Mouse (Mus musculus): ENCODE results near the gene BC024978. TPM values are rescaled to one million over a fixed set of nuclear protein-coding genes. Genes with fewer than 3 reads are reported as not detected.

Gene BC024978
- polyA plus RNA-seq, 1 experiment from 2014 or later, result 3.5 TPM

DNA sequence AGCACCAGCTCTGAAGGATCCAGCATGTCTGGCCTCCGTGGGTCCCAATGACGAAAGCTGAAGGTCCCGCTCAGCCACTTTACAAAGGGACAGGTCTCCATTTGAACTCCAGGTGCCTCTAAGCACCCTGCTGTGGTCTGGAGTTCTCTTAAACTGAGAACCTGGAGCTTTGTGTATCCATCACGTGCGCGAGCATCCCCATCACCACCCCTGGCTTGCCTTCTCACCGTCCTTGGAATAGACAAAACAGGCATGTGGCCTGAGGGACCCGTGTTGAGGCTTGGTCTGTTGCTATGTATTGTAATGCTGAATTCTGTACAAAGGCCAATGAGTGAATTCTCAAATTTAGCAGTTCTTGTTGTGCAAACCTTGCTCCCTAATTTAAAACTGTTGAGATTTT, 3.2 kb downstream of the BC024978 start:
- Histone ChIP-seq H3K27me3 (ENCODE audit: low read depth, poor library complexity, severe bottlenecking) (no peaks in the 10 kb centered on the region), H3K36me3 (peaks cover 53% of the 10 kb centered on the region), H3K27ac (replicated peaks) (no peak overlapping the region), H3K4me3 (no peak overlapping the region), H3K9me3 (replicated peaks) (no peaks in the 10 kb centered on the region), H3K4me1 (peaks cover 21% of the 10 kb centered on the region)
- DNase-seq (ENCODE audit: low spot score), result no peak
- 96% methylated on average over 8 of the region's 8 CpGs for WGBS

DNA sequence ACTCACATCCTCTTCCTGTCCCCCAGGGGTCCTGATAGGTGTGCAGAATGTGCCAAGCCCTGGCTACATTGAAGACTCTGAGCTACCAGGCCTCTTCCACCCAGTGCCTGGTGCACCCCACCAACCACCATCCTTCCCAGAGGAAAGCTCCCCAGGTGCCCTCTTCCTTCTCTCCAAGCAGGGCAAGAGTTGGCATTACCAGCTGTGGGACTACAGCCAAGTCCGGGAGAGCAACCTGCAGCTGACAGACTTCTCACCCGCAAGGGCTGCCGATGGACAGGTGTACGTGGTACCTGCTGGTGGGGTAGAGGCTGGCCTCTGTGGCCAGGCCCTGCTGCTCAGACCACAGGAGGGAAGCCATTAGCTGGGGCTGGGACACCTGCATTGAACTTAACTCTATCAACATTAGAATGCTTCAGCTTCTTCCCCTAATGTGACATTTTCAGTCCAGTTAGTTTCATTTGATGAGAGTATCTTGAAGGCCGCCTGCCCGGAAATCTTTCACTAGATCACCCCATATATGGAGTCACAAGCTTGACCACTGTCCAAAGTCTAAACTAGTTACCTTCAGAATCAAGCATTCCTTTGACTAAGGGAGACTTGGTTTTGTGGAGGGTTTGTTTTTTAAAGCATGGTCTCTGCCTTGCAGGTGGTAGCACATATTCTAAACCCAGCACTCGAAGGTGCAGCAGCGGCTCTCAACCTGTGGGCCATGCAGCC, 8.3 kb downstream of the BC024978 start:
- Histone ChIP-seq H3K4me1 (no peaks in the 10 kb centered on the region), H3K9me3 (replicated peaks) (no peaks in the 10 kb centered on the region), H3K36me3 (peaks cover 77% of the 10 kb centered on the region), H3K4me3 (no peak overlapping the region), H3K27me3 (ENCODE audit: low read depth, poor library complexity, severe bottlenecking) (no peaks in the 10 kb centered on the region), H3K27ac (replicated peaks) (no peak overlapping the region)
- WGBS, result 98% methylated on average over 8 of the region's 8 CpGs
- DNase-seq (ENCODE audit: low spot score), result no peak

DNA sequence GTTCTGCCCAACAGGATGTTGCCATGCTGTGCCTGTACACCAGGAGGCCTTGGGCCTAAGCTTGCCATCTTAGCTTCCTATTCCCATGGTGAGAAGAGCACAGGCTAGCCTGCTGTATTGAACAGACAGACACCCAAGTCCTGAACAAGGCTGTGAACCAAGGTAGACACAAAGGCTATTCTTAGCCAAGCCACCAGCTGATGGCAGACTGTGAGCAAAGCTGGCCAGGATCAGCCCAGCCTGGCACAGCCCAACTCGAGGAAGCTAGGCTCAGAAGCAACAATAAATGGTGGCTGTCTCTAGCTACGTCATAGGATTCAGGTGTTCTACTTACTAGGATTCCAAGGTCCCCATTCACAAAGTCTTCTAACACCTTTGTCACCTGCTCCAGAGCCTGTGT, 17.0 kb downstream of the BC024978 start:
- Histone ChIP-seq H3K9me3 (replicated peaks) (no peaks in the 10 kb centered on the region), H3K27ac (replicated peaks) (no peak overlapping the region), H3K36me3 (peaks cover 92% of the 10 kb centered on the region), H3K4me1 (no peaks in the 10 kb centered on the region), H3K27me3 (ENCODE audit: low read depth, poor library complexity, severe bottlenecking) (no peaks in the 10 kb centered on the region), H3K4me3 (no peak overlapping the region)
- DNase-seq (ENCODE audit: low spot score), result no peak
- WGBS, result 91% methylated on average over 2 of the region's 2 CpGs

DNA sequence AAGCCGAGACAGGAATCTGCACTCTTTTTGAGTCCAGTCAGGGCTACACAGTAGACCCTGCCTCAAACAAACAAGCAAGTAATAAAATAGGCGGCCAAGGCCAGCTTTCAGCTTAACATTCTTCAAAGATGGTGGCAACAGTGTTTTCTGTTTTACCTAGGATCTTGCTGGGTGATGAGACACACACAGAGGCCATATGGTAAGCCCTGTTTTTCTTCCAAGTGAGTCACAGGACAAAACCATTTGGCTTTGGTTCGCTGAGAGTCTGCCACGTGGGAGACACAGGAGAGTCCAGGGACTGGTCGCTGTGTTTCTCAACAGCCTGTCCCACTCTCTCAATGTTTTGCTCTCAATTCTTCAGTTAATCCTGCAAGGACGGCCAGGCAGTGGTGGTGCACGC, 23.0 kb downstream of the BC024978 start:
- Histone ChIP-seq H3K4me3 (no peak overlapping the region), H3K36me3 (peaks cover 69% of the 10 kb centered on the region), H3K27me3 (ENCODE audit: low read depth, poor library complexity, severe bottlenecking) (no peaks in the 10 kb centered on the region), H3K9me3 (replicated peaks) (no peaks in the 10 kb centered on the region), H3K27ac (replicated peaks) (no peak overlapping the region), H3K4me1 (peaks cover 3% of the 10 kb centered on the region; the same call in 1 of the 2 replicates)
- 90% methylated on average over 7 of the region's 7 CpGs for WGBS
- no peak for DNase-seq (ENCODE audit: low spot score)

DNA sequence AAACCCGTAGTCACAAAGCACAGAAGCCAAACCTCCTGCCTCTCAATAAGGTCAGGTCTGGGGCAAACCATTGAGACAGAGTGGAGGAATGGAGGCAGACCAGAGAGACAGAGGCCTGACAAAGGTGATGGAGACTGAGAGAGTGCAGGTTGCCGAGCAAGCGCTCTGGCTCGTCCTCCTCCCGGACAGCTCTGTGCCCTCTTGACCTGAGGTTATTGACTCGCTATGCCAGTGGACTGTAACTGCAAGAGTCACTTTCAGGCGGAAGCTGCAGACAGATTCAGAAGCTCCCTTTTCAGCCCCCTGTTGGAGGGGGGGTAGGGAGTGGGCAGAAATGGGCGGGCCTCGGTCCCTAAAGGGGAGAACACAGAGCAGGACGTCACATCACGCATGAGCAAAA, 24.4 kb downstream of the BC024978 start:
- no peak for DNase-seq (ENCODE audit: low spot score)
- H3K36me3 ChIP-seq, result peaks cover 58% of the 10 kb centered on the region
- no peaks in the 10 kb centered on the region for H3K27me3 ChIP-seq (ENCODE audit: low read depth, poor library complexity, severe bottlenecking)
- H3K4me1 ChIP-seq, result peaks cover 17% of the 10 kb centered on the region
- H3K4me3 ChIP-seq, result no peak overlapping the region
- no peak overlapping the region for H3K27ac ChIP-seq (replicated peaks)
- WGBS, result 76% methylated on average over 11 of the region's 11 CpGs
- no peaks in the 10 kb centered on the region for H3K9me3 ChIP-seq (replicated peaks)

DNA sequence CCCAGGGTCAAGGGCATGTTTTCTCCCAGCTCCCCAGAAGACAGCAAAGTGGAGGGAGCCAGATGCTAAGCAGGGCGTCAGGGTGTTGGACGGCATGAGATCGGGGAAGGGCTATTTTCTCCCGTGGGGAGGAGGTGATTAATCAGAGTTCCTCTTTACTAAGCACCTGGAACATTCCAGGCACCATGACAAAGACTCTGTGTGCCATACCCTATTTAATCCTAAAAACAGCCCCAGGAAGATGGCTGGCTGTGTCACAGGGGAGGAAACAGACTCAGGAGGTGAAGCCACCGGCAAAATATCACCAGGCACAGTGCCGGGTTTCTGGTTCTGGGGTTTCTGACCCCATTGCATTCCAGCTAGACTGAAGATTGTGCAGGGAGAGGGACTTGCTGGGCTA, 26.4 kb downstream of the BC024978 start:
- Histone ChIP-seq H3K9me3 (replicated peaks) (no peaks in the 10 kb centered on the region), H3K4me1 (peaks cover 37% of the 10 kb centered on the region), H3K27ac (replicated peaks) (no peak overlapping the region), H3K27me3 (ENCODE audit: low read depth, poor library complexity, severe bottlenecking) (no peaks in the 10 kb centered on the region), H3K36me3 (peaks cover 48% of the 10 kb centered on the region), H3K4me3 (no peak overlapping the region)
- no peak for DNase-seq (ENCODE audit: low spot score)
- WGBS, result 89% methylated on average over 6 of the region's 6 CpGs

DNA sequence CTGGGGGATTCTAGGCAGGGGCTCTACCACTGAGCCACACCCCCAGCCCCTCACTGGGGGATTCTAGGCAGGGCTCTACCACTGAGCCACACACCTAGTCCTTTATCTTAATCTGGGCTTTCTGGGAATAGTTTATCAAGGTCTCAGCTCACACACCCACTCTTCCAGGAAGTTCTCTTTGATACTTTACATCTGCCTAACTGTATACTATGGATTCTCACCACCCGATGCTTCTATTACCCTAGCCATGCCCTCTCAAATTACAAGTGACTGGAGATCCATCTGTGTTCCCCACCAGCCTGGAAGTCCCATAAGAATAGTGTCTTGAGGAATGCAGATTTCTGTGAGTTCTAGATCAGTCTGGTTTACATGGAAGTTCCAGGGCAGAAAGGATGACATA, 27.0 kb downstream of the BC024978 start:
- no peaks in the 10 kb centered on the region for H3K27me3 ChIP-seq (ENCODE audit: low read depth, poor library complexity, severe bottlenecking)
- peaks cover 43% of the 10 kb centered on the region for H3K4me1 ChIP-seq
- no peak overlapping the region for H3K27ac ChIP-seq (replicated peaks)
- no peak overlapping the region for H3K4me3 ChIP-seq
- no peak for DNase-seq (ENCODE audit: low spot score)
- H3K9me3 ChIP-seq (replicated peaks), result no peaks in the 10 kb centered on the region
- WGBS, result 84% methylated on average over 1 of the region's 1 CpGs
- H3K36me3 ChIP-seq, result peaks cover 42% of the 10 kb centered on the region

DNA sequence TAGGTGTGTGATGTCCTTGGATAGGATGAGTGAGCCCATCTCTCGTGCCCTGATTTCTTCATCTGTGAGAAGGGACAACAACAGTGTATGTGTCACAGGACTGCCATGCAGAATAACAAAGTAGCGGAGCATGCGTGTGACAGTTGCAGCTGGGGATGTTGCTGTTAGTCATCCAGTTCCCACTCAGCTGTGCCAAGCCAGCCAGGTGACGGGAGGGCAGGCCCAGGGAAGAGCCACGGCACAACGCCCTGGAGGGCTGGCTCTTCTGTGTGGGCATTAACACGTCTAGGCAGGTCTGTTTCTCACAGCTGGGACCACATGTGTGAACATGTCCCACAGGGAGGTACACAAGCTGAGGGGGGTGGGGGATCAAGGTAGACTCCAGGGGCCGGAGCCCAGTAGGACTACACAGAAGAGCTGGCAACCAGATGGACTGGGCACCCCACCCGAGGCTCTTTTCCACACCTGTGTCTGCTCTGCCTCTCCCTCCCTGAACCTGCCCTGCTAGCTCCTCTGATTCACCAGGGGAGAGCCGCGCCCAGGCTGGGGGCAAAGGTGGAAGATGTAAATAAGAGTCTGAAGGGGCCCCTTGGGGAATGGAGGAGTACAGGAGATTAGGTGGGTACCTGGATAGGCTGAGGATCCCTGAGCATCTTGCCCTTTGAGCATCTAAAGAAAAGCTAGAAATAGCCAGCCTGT, 29.4 kb downstream of the BC024978 start:
- DNase-seq (ENCODE audit: low spot score), result no peak
- H3K9me3 ChIP-seq (replicated peaks), result no peaks in the 10 kb centered on the region
- peaks cover 20% of the 10 kb centered on the region for H3K36me3 ChIP-seq
- WGBS, result 93% methylated on average over 11 of the region's 11 CpGs
- no peaks in the 10 kb centered on the region for H3K27me3 ChIP-seq (ENCODE audit: low read depth, poor library complexity, severe bottlenecking)
- H3K4me1 ChIP-seq, result peaks cover 53% of the 10 kb centered on the region
- H3K27ac ChIP-seq (replicated peaks), result 0 out of 2 replicates have a peak overlapping the region, but pooled peaks have one; percentile 18
- peak overlapping the region; percentile 80; the same call in 1 of the 2 replicates for H3K4me3 ChIP-seq

DNA sequence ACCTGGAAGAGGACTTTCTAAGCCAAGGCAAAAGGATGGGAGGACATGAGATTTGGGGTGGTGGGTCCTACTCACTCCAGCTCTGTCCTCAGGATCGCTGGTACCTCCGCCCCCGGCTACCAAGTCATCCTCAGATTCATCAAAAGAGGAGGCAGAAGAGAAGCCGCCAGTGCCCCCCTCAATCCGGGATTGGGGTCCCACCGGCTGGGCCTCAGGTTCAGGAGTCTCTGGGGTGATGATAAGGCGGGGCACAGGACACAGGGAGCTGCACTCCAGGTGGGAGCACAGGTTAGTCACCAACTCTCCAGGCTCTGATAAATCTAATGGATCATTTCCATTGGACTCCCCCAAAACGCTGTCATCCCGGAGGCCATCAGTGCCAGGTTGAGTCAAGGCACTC, 31.7 kb downstream of the BC024978 start:
- Histone ChIP-seq H3K36me3 (peaks cover 15% of the 10 kb centered on the region), H3K4me1 (peaks cover 60% of the 10 kb centered on the region), H3K27me3 (ENCODE audit: low read depth, poor library complexity, severe bottlenecking) (no peaks in the 10 kb centered on the region), H3K27ac (replicated peaks) (peak overlapping the region; percentile 92), H3K4me3 (peak overlapping the region; percentile 80), H3K9me3 (replicated peaks) (no peaks in the 10 kb centered on the region)
- WGBS, result 33% methylated on average over 9 of the region's 9 CpGs
- DNase-seq (ENCODE audit: low spot score), result no peak

DNA sequence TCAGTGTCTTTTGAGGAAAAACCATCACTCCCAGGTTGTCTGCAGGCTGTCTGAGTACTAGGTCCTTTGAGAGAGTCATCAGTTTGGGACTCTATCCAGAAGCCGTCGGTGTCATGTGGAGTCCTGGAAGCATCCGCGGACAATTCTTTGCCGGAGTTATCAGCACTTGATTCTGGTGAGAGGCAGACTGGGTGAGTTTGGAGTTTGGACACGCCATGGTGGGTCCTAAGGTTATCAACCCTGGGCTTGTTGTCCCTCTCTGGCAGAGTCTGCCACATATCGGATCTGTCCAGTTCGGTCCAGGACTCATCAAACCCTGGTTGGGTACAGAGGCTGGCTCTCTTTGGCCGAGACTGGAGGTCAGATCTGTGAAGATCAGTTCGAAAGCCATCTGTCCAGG, 32.1 kb downstream of the BC024978 start:
- WGBS, result 4% methylated on average over 10 of the region's 10 CpGs
- peak overlapping the region; percentile 80 for H3K4me3 ChIP-seq
- H3K27me3 ChIP-seq (ENCODE audit: low read depth, poor library complexity, severe bottlenecking), result no peaks in the 10 kb centered on the region
- peaks cover 11% of the 10 kb centered on the region; the same call in 1 of the 2 replicates for H3K36me3 ChIP-seq
- H3K9me3 ChIP-seq (replicated peaks), result no peaks in the 10 kb centered on the region
- H3K27ac ChIP-seq (replicated peaks), result peak overlapping the region; percentile 92
- no peak for DNase-seq (ENCODE audit: low spot score)
- peaks cover 64% of the 10 kb centered on the region for H3K4me1 ChIP-seq

DNA sequence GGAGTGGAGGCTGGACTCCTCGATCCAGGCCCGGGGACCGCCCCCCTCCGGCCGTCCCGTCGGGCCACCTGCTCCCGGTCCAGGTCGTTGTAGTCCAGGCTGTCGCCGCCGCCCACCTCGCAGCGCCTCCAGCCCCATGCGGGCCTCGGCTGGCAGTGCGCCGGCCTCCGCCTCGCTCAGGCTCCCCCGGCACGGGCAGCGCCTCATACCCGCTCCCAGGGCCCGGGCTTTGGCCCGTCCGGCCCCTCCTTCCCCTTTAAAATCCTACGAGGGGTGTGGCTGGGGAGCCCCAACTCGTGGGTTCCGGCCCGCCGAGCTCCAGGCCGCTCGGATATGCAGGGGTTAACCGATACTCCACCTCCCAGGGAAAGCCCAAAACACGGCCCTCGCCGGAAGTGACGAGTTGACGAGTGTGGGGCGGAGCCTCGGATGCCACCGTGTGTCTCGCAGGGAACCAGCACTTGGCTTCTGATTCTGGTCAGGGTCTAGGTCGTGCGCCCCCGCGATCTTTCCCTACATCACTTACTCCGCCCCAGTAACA, 32.8 kb downstream of the BC024978 start, which contains the start of gene Itpkc:
TSS of gene Itpkc (minus strand) at position 381 of the 541 bp plus-strand sequence.
- WGBS, result under 1% methylated on average over 49 of the region's 49 CpGs
- H3K27ac ChIP-seq (replicated peaks), result peak within 1 kb of the TSS; percentile 92
- no peaks in the 10 kb centered on the region for H3K27me3 ChIP-seq (ENCODE audit: low read depth, poor library complexity, severe bottlenecking)
- H3K9me3 ChIP-seq (replicated peaks), result no peaks in the 10 kb centered on the region
- peaks cover 7% of the 10 kb centered on the region; the same call in 1 of the 2 replicates for H3K36me3 ChIP-seq
- peak; percentile 97 for DNase-seq (ENCODE audit: low spot score)
- H3K4me1 ChIP-seq, result peaks cover 67% of the 10 kb centered on the region
- peak within 1 kb of the TSS; percentile 80 for H3K4me3 ChIP-seq

DNA sequence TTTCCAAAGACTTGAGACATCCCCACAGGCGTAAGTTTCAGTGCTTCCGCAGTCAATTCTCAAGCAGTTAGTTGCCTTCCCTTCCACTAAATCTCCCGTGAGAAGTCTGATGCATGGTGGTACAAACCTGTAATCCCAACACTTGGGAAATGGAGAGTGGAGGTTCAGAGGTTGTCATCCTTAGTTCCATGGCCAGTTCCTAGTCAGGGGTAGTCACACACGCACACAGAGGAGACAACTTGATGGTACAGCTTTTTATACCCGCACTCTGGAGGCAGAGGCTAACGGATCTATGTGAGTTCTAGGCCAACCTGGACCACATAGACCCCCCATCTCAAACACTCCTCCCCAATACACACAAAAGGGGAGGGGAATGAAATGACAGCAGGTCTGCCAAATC, 33.3 kb downstream of the BC024978 start:
- Histone ChIP-seq H3K4me1 (peaks cover 67% of the 10 kb centered on the region), H3K4me3 (peak overlapping the region; percentile 80), H3K36me3 (peaks cover 6% of the 10 kb centered on the region; the same call in 1 of the 2 replicates), H3K27ac (replicated peaks) (peak overlapping the region; percentile 92), H3K9me3 (replicated peaks) (no peaks in the 10 kb centered on the region), H3K27me3 (ENCODE audit: low read depth, poor library complexity, severe bottlenecking) (no peaks in the 10 kb centered on the region)
- no peak for DNase-seq (ENCODE audit: low spot score)
- 22% methylated on average over 6 of the region's 6 CpGs for WGBS

DNA sequence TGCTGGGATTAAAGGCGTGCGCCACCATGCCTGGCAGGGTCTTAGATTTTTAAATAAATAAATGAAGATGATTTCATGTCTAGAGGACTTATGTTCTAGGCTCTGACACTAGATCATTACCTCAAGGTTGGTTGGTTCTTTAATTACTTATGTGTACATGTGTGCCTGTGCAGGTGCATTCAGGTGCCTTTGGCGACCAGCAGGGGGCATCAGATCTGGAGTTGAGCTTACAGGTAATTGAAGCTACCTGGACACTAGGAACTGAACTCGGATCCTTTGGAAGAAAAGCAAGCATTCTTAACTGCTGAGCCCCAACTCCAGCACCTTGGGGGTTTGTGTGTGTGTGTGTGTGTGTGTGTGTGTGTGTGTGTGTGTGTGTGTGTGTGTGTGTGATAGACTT, 35.2 kb downstream of the BC024978 start:
- Histone ChIP-seq H3K27me3 (ENCODE audit: low read depth, poor library complexity, severe bottlenecking) (no peaks in the 10 kb centered on the region), H3K27ac (replicated peaks) (no peak overlapping the region), H3K4me3 (no peak overlapping the region), H3K36me3 (0 out of 2 replicates have a peak, but pooled peaks cover 2% of the 10 kb centered on the region), H3K9me3 (replicated peaks) (no peaks in the 10 kb centered on the region), H3K4me1 (peaks cover 54% of the 10 kb centered on the region)
- WGBS, result 78% methylated on average over 4 of the region's 4 CpGs
- no peak for DNase-seq (ENCODE audit: low spot score)

Data from midbrain, embryonic 10.5 days (tissue).